Mouse (Mus musculus) spleen, embryonic (tissue): ENCODE measurements around the gene Krtap10-10.

Experiments used
- CTCF ChIA-PET: fragments of 350-600 bp; sonication (Branson Sonifier 250); formaldehyde crosslinking; loops from one replicate; lab custom pipeline; 2022; lab: Charles Lee

Gene Krtap10-10

GRCm38 (mm10) chr10:77867546-77867945, 31.8 kb downstream of the Krtap10-10 start:
- CTCF ChIA-PET, result no interaction called here

- CTCF ChIA-PET, result no interaction called here
Measured at GRCm38 (mm10) chr10:77869651-77870050, 33.9 kb downstream of the Krtap10-10 start.

GRCm38 (mm10) chr10:77878985-77879384, 43.2 kb downstream of the Krtap10-10 start:
- CTCF ChIA-PET, result no interaction called here

GRCm38 (mm10) chr10:77880305-77880704, 44.6 kb downstream of the Krtap10-10 start:
- CTCF ChIA-PET, result interaction anchor here (0.6 kb wide), 1 partner anchor 1308 kb away, joined by 3 read pairs; no protein-coding TSS in a partner anchor

GRCm38 (mm10) chr10:77882553-77882952, 46.8 kb downstream of the Krtap10-10 start:
- CTCF ChIA-PET, result no interaction called here

GRCm38 (mm10) chr10:77886007-77886747, 50.4 kb downstream of the Krtap10-10 start:
- CTCF ChIA-PET, result no interaction called here
